Mouse (Mus musculus): ENCODE results near the gene Zfp827. TPM values are rescaled to one million over a fixed set of nuclear protein-coding genes. Genes with fewer than 3 reads are reported as not detected.

Gene Zfp827
- polyA plus RNA-seq, 1 experiment from 2014 or later = 11.4 TPM

- H3K27ac ChIP-seq = no peak overlapping the region
- H3K9ac ChIP-seq = no peak overlapping the region
- no peak for ATAC-seq (ENCODE audit: low FRiP score, low read depth)
These were observed 145.4 kb downstream of the Zfp827 start for GRCm38 (mm10) chr8:79173606-79174005.

GRCm38 (mm10) chr8:79175991-79176390, 147.8 kb downstream of the Zfp827 start:
- Histone ChIP-seq H3K4me2 (replicated peaks) (no peak overlapping the region), H3K9me3 (no peaks in the 10 kb centered on the region), H3K4me3 (no peak overlapping the region), H3K36me3 (peaks cover 29% of the 10 kb centered on the region), H3K4me1 (peaks cover 9% of the 10 kb centered on the region; the same call in 1 of the 2 replicates), H3K27me3 (replicated peaks) (no peaks in the 10 kb centered on the region), H3K27ac (no peak overlapping the region), H3K9ac (no peak overlapping the region)
- no peak for ATAC-seq (ENCODE audit: low FRiP score, low read depth)
- 74% methylated on average over 4 of the region's 4 CpGs for WGBS

More at GRCm38 (mm10) chr8:79173606-79174005, 145.4 kb downstream of the Zfp827 start:
- H3K9me3 ChIP-seq = no peaks in the 10 kb centered on the region
- no peaks in the 10 kb centered on the region for H3K27me3 ChIP-seq (replicated peaks)
- 64% methylated on average over 4 of the region's 4 CpGs for WGBS
- H3K36me3 ChIP-seq = peaks cover 6% of the 10 kb centered on the region; the same call in 1 of the 2 replicates
- H3K4me2 ChIP-seq (replicated peaks) = no peak overlapping the region
- H3K4me3 ChIP-seq = no peak overlapping the region
- H3K4me1 ChIP-seq = peaks cover 9% of the 10 kb centered on the region; the same call in 1 of the 2 replicates

- Histone ChIP-seq H3K4me1 (no peaks in the 10 kb centered on the region), H3K9ac (no peak overlapping the region), H3K27me3 (replicated peaks) (no peaks in the 10 kb centered on the region), H3K4me3 (no peak overlapping the region), H3K9me3 (no peaks in the 10 kb centered on the region), H3K4me2 (replicated peaks) (no peak overlapping the region), H3K27ac (no peak overlapping the region), H3K36me3 (peaks cover 58% of the 10 kb centered on the region)
- WGBS = 90% methylated on average over 6 of the region's 6 CpGs
- ATAC-seq (ENCODE audit: low FRiP score, low read depth) = 0 out of 2 replicates have a peak, but pooled peaks have one; percentile 33
These were observed 151.4 kb downstream of the Zfp827 start for GRCm38 (mm10) chr8:79179678-79180077.

GRCm38 (mm10) chr8:79185488-79185887, 157.3 kb downstream of the Zfp827 start:
- WGBS = 87% methylated on average over 7 of the region's 7 CpGs
- Histone ChIP-seq H3K27me3 (replicated peaks) (no peaks in the 10 kb centered on the region), H3K36me3 (peaks cover 81% of the 10 kb centered on the region), H3K9ac (no peak overlapping the region), H3K4me2 (replicated peaks) (no peak overlapping the region), H3K9me3 (no peaks in the 10 kb centered on the region), H3K4me1 (no peaks in the 10 kb centered on the region), H3K4me3 (no peak overlapping the region), H3K27ac (no peak overlapping the region)
- no peak for ATAC-seq (ENCODE audit: low FRiP score, low read depth)

GRCm38 (mm10) chr8:79190071-79190470, 161.8 kb downstream of the Zfp827 start:
- no peak overlapping the region for H3K4me2 ChIP-seq (replicated peaks)
- no peak overlapping the region for H3K9ac ChIP-seq
- WGBS = 93% methylated on average over 10 of the region's 10 CpGs
- no peaks in the 10 kb centered on the region for H3K9me3 ChIP-seq
- no peak for ATAC-seq (ENCODE audit: low FRiP score, low read depth)
- H3K27me3 ChIP-seq (replicated peaks) = no peaks in the 10 kb centered on the region
- peaks cover 61% of the 10 kb centered on the region for H3K36me3 ChIP-seq
- no peaks in the 10 kb centered on the region for H3K4me1 ChIP-seq
- no peak overlapping the region for H3K27ac ChIP-seq
- H3K4me3 ChIP-seq = no peak overlapping the region

GRCm38 (mm10) chr8:79196481-79196880, 168.2 kb downstream of the Zfp827 start:
- Histone ChIP-seq H3K4me2 (replicated peaks) (no peak overlapping the region), H3K9ac (no peak overlapping the region), H3K9me3 (no peaks in the 10 kb centered on the region), H3K27ac (no peak overlapping the region), H3K27me3 (replicated peaks) (no peaks in the 10 kb centered on the region), H3K4me3 (no peak overlapping the region), H3K36me3 (peaks cover 9% of the 10 kb centered on the region), H3K4me1 (peaks cover 2% of the 10 kb centered on the region; the same call in 1 of the 2 replicates)
- WGBS = 83% methylated on average over 4 of the region's 4 CpGs
- no peak for ATAC-seq (ENCODE audit: low FRiP score, low read depth)

GRCm38 (mm10) chr8:79198675-79199074, 170.4 kb downstream of the Zfp827 start:
- ATAC-seq (ENCODE audit: low FRiP score, low read depth) = no peak
- H3K4me2 ChIP-seq (replicated peaks) = no peak overlapping the region
- no peak overlapping the region for H3K27ac ChIP-seq
- H3K36me3 ChIP-seq = peaks cover 3% of the 10 kb centered on the region
- H3K9me3 ChIP-seq = no peaks in the 10 kb centered on the region
- no peaks in the 10 kb centered on the region for H3K27me3 ChIP-seq (replicated peaks)
- H3K4me3 ChIP-seq = no peak overlapping the region
- 33% methylated on average over 3 of the region's 3 CpGs for WGBS
- no peak overlapping the region for H3K9ac ChIP-seq
- H3K4me1 ChIP-seq = peaks cover 2% of the 10 kb centered on the region; the same call in 1 of the 2 replicates

GRCm38 (mm10) chr8:79201446-79202147, 173.4 kb downstream of the Zfp827 start:
- H3K9me3 ChIP-seq = no peaks in the 10 kb centered on the region
- no peak overlapping the region for H3K4me3 ChIP-seq
- no peaks in the 10 kb centered on the region for H3K27me3 ChIP-seq (replicated peaks)
- peaks cover 2% of the 10 kb centered on the region; the same call in 1 of the 2 replicates for H3K4me1 ChIP-seq
- no peak overlapping the region for H3K27ac ChIP-seq
- H3K36me3 ChIP-seq = peaks cover 3% of the 10 kb centered on the region
- no peak overlapping the region for H3K4me2 ChIP-seq (replicated peaks)
- 79% methylated on average over 11 of the region's 11 CpGs for WGBS
- ATAC-seq (ENCODE audit: low FRiP score, low read depth) = no peak
- H3K9ac ChIP-seq = no peak overlapping the region

- H3K4me3 ChIP-seq = no peak overlapping the region
- H3K27ac ChIP-seq = no peak overlapping the region
- no peaks in the 10 kb centered on the region for H3K27me3 ChIP-seq (replicated peaks)
- H3K36me3 ChIP-seq = no peaks in the 10 kb centered on the region
- no peak overlapping the region for H3K9ac ChIP-seq
- H3K9me3 ChIP-seq = no peaks in the 10 kb centered on the region
- H3K4me1 ChIP-seq = peaks cover 20% of the 10 kb centered on the region
- 89% methylated on average over 4 of the region's 4 CpGs for WGBS
- no peak overlapping the region for H3K4me2 ChIP-seq (replicated peaks)
- no peak for ATAC-seq (ENCODE audit: low FRiP score, low read depth)
These were observed 178.7 kb downstream of the Zfp827 start for GRCm38 (mm10) chr8:79206895-79207294.

- Histone ChIP-seq H3K4me2 (replicated peaks) (no peak overlapping the region), H3K27ac (no peak overlapping the region), H3K4me1 (peaks cover 20% of the 10 kb centered on the region), H3K9me3 (no peaks in the 10 kb centered on the region), H3K27me3 (replicated peaks) (no peaks in the 10 kb centered on the region), H3K36me3 (no peaks in the 10 kb centered on the region), H3K4me3 (no peak overlapping the region), H3K9ac (no peak overlapping the region)
- WGBS = 57% methylated on average over 3 of the region's 3 CpGs
- no peak for ATAC-seq (ENCODE audit: low FRiP score, low read depth)
These were observed 179.9 kb downstream of the Zfp827 start for GRCm38 (mm10) chr8:79208181-79208580.

- Histone ChIP-seq H3K9me3 (no peaks in the 10 kb centered on the region), H3K4me2 (replicated peaks) (peak overlapping the region; percentile 72), H3K4me3 (no peak overlapping the region), H3K9ac (no peak overlapping the region), H3K4me1 (peaks cover 20% of the 10 kb centered on the region), H3K27me3 (replicated peaks) (no peaks in the 10 kb centered on the region), H3K27ac (no peak overlapping the region), H3K36me3 (no peaks in the 10 kb centered on the region)
- WGBS = 15% methylated on average over 15 of the region's 15 CpGs
- ATAC-seq (ENCODE audit: low FRiP score, low read depth) = peak; percentile 27; the same call in 1 of the 2 replicates
These were observed 180.7 kb downstream of the Zfp827 start for GRCm38 (mm10) chr8:79208691-79209640.
